Mouse (Mus musculus) limb, embryonic 11.5 days (tissue): ENCODE results near the gene Tsga8. TPM values are rescaled to one million over a fixed set of nuclear protein-coding genes. Genes with fewer than 3 reads are reported as not detected.

Experiments used
- ATAC-seq: fragments of 200-750 bp; cut with Nextera tagmentation; 2 replicates; pipeline ENCODE4 v1.8.0; 2017; ENCODE audit warnings: low read depth; ENCODE audit not compliant: insufficient number of reproducible peaks, low FRiP score, low TSS enrichment
- DNase-seq: peaks from one replicate; pipeline ENCODE4 v3.0.0-alpha.2; 2015; ENCODE audit warnings: low spot score
- H3K27ac ChIP-seq: fragments of 300-500 bp; sonication (generic); replicated peaks from 2 replicates; pipeline ENCODE4 v1.5.1; 2014; ENCODE audit warnings: low read depth, mild to moderate bottlenecking, low read length
- H3K27me3 ChIP-seq: fragments of 300-500 bp; sonication (generic); 2 replicates; pipeline ENCODE4 v1.6.1; 2014; ENCODE audit warnings: mild to moderate bottlenecking, low read length, mixed read lengths; ENCODE audit not compliant: control insufficient read depth, insufficient read depth
- H3K36me3 ChIP-seq: fragments of 300-500 bp; sonication (generic); 2 replicates; pipeline ENCODE4 v1.6.1; 2014; ENCODE audit warnings: mild to moderate bottlenecking, low read length, moderate library complexity, mixed read lengths; ENCODE audit not compliant: control insufficient read depth, insufficient read depth
- H3K4me1 ChIP-seq: fragments of 300-500 bp; sonication (generic); 2 replicates; pipeline ENCODE4 v1.6.1; 2014; ENCODE audit warnings: low read length, mixed read lengths; ENCODE audit not compliant: control insufficient read depth, insufficient read depth
- H3K4me2 ChIP-seq: fragments of 300-500 bp; sonication (generic); 2 replicates; pipeline ENCODE4 v1.6.1; 2014; ENCODE audit warnings: low read depth, mild to moderate bottlenecking, moderate library complexity; ENCODE audit not compliant: severe bottlenecking
- H3K4me3 ChIP-seq: fragments of 300-500 bp; sonication (generic); 2 replicates; pipeline ENCODE4 v1.5.1; 2014; ENCODE audit warnings: low read depth, low read length
- H3K9ac ChIP-seq: fragments of 300-500 bp; sonication (generic); 2 replicates; pipeline ENCODE4 v1.6.1; 2014; ENCODE audit warnings: mild to moderate bottlenecking, low read length
- H3K9me3 ChIP-seq: fragments of 300-500 bp; sonication (generic); 2 replicates; pipeline ENCODE4 v1.6.1; 2016; ENCODE audit warnings: low read length; ENCODE audit not compliant: control insufficient read depth
- WGBS: fragments of 180-500 bp; shearing (Covaris S2); extraction: QIAGEN DNeasy Blood & Tissue Kit; methylation state at CpG from one replicate; pipeline ENCODE4 v1.1.7; 2014; 5-methylcytosine and 5-hydroxymethylcytosine counted together
- polyA plus RNA-seq: library from polyadenylated mRNA; unstranded; fragments of >200 nt; fragmentation: Nextera tagmentation; extraction: Ambion mirVana; gene quantifications from 2 replicates; pipeline ENCODE4 v1.2.1, GENCODE M21; 2014

Tsga8 gene
- polyA plus RNA-seq = not detected in 2 replicates

DNA sequence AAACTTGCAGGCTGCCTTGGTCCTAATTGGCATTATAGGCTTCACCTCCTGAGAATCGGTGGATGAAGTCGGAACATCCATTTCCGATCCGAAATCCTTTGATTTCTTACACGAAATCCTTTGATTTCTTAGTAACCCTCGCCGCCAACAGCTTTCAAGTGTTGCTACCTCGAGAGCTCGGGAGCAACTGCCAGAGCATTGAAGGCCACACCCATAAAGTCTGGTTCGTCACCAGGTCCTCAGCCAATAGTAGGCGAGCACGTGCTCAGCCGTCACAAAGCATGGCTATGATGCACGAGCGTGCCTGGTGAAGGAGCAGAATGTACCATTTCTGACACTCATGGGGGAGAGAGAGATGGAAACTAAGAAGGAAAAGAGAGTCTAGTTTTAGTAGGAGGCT is at the start of gene Tsga8:
Gene Tsga8, minus strand, starts transcription at position 327 of the 400 bp plus-strand sequence.
- Histone ChIP-seq H3K4me1 (no peaks in the 10 kb centered on the region), H3K36me3 (no peaks in the 10 kb centered on the region), H3K4me3 (no peak within 1 kb of the TSS), H3K4me2 (no peak within 1 kb of the TSS), H3K27me3 (no peaks in the 10 kb centered on the region), H3K27ac (no peak within 1 kb of the TSS), H3K9ac (no peak within 1 kb of the TSS), H3K9me3 (no peaks in the 10 kb centered on the region)
- no peak for DNase-seq
- no peak for ATAC-seq
- WGBS = 91% methylated on average over 15 of the region's 15 CpGs
